Mouse (Mus musculus) brain, embryonic 14.5 days (tissue): ENCODE results near the gene Neurl2.
A peak's percentile ranks its signal among the peaks of the same experiment; 100 is the strongest.

Experiments used
- CTCF ChIP-seq: fragments of 200-500 bp; IDR thresholded peaks from 2 replicates; pipeline ENCODE4 v1.5.1; 2012; ENCODE audit warnings: inconsistent platforms, mild to moderate bottlenecking, moderate library complexity, borderline replicate concordance; ENCODE audit not compliant: insufficient read depth, insufficient read length; ENCODE audit errors: extremely low read depth
- POLR2A ChIP-seq: fragments of 200-500 bp; IDR thresholded peaks from 2 replicates; pipeline ENCODE4 v1.6.1; 2012; ENCODE audit warnings: mild to moderate bottlenecking, inconsistent platforms, borderline replicate concordance; ENCODE audit not compliant: poor library complexity, insufficient read depth, insufficient read length, severe bottlenecking; ENCODE audit errors: extremely low read depth

DNA sequence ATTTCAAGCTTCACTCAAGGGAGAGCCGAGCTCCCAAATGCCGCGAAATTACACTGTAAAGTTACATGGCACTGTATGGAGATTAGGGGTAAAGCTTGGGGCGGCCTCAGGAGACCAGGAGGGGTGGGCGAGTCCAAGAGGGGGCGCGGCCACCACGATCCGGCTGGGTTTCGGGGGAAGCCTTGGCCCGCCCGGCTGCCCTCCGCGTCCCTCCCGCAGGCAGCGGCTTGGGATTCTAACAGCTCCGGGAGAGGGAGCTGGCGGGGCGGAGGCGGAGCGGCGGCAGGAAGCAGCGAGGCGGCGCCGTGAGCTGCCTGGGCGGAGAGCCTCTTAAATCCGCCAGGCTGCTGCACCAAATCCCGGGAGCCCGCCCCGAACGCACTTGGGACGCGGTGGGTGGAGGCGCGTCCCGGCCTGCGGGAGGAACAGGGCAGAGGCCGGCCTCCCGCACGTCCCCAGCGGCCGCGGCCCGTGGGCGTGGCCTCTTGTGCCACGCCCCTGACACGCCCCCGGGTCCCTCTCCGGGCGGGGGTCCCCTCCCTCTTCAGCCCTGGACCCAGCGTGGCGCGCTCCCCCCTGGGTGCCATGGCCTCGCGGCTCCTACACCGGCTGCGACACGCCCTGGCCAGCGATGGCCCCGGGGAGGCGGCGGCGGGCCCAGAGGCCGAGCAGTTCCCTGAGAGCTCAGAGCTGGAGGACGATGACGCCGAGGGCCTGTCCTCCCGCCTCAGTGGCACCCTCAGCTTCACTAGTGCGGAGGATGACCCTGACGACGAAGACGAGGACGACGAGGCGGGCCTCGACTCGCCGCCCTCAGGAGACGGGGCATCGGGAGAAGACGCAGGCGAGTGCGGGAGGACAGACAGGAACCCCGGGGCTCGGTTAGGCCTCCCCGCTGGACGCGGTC lies 47.5 kb downstream of the Neurl2 start, which contains the start of gene Snx21:
- TF ChIP-seq CTCF (peak; percentile 9; the same call in 1 of the 2 replicates), POLR2A (peak; percentile 36; the same call in 1 of the 2 replicates)
